Mouse (Mus musculus) intestine, embryonic 16.5 days (tissue): Measurements from ENCODE around the gene Ralb. TPM values are rescaled to one million over a fixed set of nuclear protein-coding genes. Genes with fewer than 3 reads are reported as not detected.
A peak's percentile ranks its signal among the peaks of the same experiment; 100 is the strongest.

Experiments
- ATAC-seq: fragments of 200-750 bp; cut with Nextera tagmentation; 2 replicates; pipeline ENCODE4 v1.8.0; 2017; ENCODE audit warnings: moderate TSS enrichment, moderate library complexity
- H3K27ac ChIP-seq: fragments of 300-500 bp; sonication (generic); 2 replicates; pipeline ENCODE4 v1.5.1; 2014; ENCODE audit warnings: mild to moderate bottlenecking, low read length
- H3K27me3 ChIP-seq: fragments of 300-500 bp; sonication (generic); replicated peaks from 2 replicates; pipeline ENCODE4 v1.6.1; 2014; ENCODE audit warnings: low read length, control low read depth, mixed read lengths; ENCODE audit not compliant: control insufficient read depth, insufficient read depth
- H3K36me3 ChIP-seq: fragments of 300-500 bp; sonication (generic); 2 replicates; pipeline ENCODE4 v1.6.1; 2014; ENCODE audit warnings: low read length, control low read depth; ENCODE audit not compliant: control insufficient read depth, insufficient read depth
- H3K4me1 ChIP-seq: fragments of 300-500 bp; sonication (generic); 2 replicates; pipeline ENCODE4 v1.6.1; 2014; ENCODE audit warnings: low read length, control low read depth, mixed read lengths; ENCODE audit not compliant: control insufficient read depth, insufficient read depth
- H3K4me2 ChIP-seq: fragments of 300-500 bp; sonication (generic); 2 replicates; pipeline ENCODE4 v1.6.1; 2014; ENCODE audit warnings: low read depth, low read length, control low read depth
- H3K4me3 ChIP-seq: fragments of 300-500 bp; sonication (generic); 2 replicates; pipeline ENCODE4 v1.5.1; 2014; ENCODE audit warnings: mild to moderate bottlenecking, low read length
- H3K9ac ChIP-seq: fragments of 300-500 bp; sonication (generic); 2 replicates; pipeline ENCODE4 v1.6.1; 2014; ENCODE audit warnings: low read depth, low read length
- H3K9me3 ChIP-seq: fragments of 300-500 bp; sonication (generic); 2 replicates; pipeline ENCODE4 v1.6.1; 2016; ENCODE audit warnings: low read length, control low read depth; ENCODE audit not compliant: control insufficient read depth
- WGBS: fragments of 180-500 bp; shearing (Covaris S2); extraction: QIAGEN DNeasy Blood & Tissue Kit; methylation state at CpG from one replicate; pipeline ENCODE4 v1.1.7; 2014; 5-methylcytosine and 5-hydroxymethylcytosine counted together
- polyA plus RNA-seq: library from polyadenylated mRNA; unstranded; fragments of >200 nt; fragmentation: Nextera tagmentation; extraction: Ambion mirVana; gene quantifications from 2 replicates; pipeline ENCODE4 v1.2.1, GENCODE M21; 2015

Ralb gene
- polyA plus RNA-seq, 1 experiment from 2014 or later, result 203 TPM

DNA sequence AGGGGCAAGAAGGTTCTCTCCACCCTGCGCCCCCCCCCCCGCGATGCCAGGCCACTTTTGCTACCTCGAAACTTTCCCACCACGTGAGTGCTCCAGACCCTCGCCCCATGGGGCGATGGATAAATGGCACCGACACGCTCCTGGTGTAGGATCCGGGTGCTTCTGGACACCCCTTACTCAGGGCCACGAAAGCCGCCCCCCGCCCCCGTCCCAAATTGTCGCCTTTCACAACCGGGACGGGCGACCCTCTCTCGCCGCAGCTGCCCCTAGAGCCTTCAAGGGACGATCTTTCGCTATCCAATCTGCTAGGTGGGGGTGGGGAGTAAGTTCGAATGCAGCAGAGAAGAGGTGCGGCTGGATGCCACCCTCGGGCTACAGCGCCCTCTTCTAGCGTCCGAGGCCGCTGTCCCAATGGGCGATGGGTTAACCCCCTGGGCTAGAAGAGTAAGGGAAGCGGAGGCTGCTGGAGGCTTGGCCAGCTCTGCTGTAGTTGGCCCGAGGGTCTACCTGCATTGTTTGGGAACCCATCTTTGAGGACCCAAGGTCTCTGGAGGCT lies 82.1 kb downstream of the Ralb start:
- no peaks in the 10 kb centered on the region for H3K9me3 ChIP-seq
- WGBS, result under 1% methylated on average over 31 of the region's 32 CpGs
- H3K9ac ChIP-seq, result peak overlapping the region; percentile 27; the same call in 1 of the 2 replicates
- peaks cover 21% of the 10 kb centered on the region for H3K4me1 ChIP-seq
- peak overlapping the region; percentile 100 for H3K4me2 ChIP-seq
- H3K36me3 ChIP-seq, result no peaks in the 10 kb centered on the region
- ATAC-seq, result no peak
- H3K27me3 ChIP-seq, result peaks cover 68% of the 10 kb centered on the region
- peak overlapping the region; percentile 70 for H3K4me3 ChIP-seq
- H3K27ac ChIP-seq, result no peak overlapping the region

DNA sequence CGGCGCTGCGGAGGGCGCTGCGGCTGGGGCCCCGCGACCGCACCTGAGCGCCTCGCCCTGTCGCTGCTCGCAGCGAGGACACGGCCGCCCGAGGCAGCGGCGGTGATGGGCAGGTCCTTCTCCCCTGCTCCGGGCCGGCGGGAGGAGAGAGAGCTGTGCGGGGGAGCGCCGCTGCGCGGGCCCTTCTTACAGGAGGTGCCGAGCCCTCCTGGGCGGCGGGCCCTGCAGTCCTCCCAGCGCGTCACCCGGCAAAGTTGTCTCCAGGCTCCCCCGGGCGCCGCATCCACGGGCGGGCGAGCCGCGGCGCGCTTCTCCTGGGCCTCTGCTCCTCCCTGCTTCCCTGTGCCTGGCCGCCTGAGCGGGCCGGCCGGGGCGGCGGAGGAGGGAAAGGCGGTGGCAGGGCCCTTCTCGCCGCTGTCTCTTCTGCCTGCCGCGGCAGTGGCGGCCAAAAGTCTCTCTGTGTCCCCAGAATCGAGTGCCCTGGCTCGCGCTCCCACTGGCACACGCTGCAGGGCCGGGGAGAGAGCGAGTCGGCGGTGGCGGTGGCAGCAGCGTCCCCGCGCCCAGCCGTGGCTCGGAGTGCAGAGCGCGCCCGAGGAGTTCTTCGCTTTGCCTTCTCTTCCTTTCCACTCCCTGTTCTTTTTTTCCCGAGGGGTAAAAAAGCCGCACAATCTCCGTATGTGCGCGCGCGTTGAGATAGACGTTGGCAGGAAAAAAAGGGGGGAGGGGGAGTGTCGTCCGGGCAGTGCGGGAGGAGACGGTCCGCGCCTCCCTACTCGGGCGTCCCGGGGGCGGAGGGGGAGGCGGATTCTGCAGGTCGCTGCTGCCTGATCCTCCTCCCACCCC lies 82.8 kb downstream of the Ralb start, which contains the start of gene Inhbb:
Gene Inhbb, minus strand, starts transcription at position 673 of the 846 bp plus-strand sequence.
- H3K9ac ChIP-seq, result peak within 1 kb of the TSS; percentile 63
- under 1% methylated on average over 87 of the region's 92 CpGs for WGBS
- peak within 1 kb of the TSS; percentile 100 for H3K4me2 ChIP-seq
- no peaks in the 10 kb centered on the region for H3K9me3 ChIP-seq
- H3K27me3 ChIP-seq, result peaks cover 75% of the 10 kb centered on the region
- H3K4me1 ChIP-seq, result peaks cover 21% of the 10 kb centered on the region
- ATAC-seq, result peak; percentile 46
- H3K4me3 ChIP-seq, result peak within 1 kb of the TSS; percentile 70
- H3K27ac ChIP-seq, result no peak within 1 kb of the TSS
- H3K36me3 ChIP-seq, result no peaks in the 10 kb centered on the region

DNA sequence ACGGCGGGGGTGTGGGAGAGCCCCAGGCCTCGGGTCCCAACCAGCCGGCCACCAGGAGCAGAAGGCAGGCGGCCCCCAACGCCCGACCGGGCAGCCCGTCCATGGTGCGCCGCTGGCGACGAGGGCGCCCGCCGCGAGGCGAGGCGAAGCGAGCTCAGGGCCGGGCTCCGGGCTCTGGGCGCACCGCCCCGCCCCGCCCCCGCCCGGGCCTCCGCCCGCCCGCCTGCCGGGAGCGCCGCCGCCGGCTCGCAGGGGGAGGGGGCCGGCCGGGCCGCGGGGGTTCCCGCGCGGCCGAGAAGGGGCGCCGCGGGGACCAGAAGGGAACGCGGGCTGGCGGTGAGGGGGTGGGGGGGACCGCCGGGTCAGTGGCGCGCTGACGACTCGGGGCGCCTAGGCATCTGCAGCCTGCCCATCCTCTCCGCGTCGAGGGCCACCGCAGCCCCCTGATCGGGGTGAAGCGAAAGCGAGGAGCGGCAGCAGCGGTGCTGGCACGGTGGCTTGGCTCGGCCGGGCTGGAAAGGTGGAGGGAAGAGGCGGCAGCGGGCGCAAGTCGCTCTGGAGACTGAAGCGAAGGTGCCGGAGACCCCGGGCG lies 83.5 kb downstream of the Ralb start:
- Histone ChIP-seq H3K4me2 (peak overlapping the region; percentile 100), H3K4me1 (peaks cover 21% of the 10 kb centered on the region), H3K4me3 (peak overlapping the region; percentile 70), H3K27me3 (peaks cover 82% of the 10 kb centered on the region), H3K9me3 (no peaks in the 10 kb centered on the region), H3K36me3 (no peaks in the 10 kb centered on the region), H3K9ac (peak overlapping the region; percentile 63), H3K27ac (no peak overlapping the region)
- 0% methylated on average over 42 of the region's 78 CpGs for WGBS
- ATAC-seq, result peak; percentile 82

Other genes starting within 250 kb of the Ralb start
- gene Inhbb, start 82.5 kb downstream of the Ralb start, polyA plus RNA-seq, result 0.16 and 0.18 TPM in 2 replicates
- 27.2 and 27.7 TPM in 2 replicates for gene Tmem185b, start 21.4 kb upstream of the Ralb start, polyA plus RNA-seq
- 36.3 and 36.9 TPM in 2 replicates for gene Epb41l5, start 144.2 kb upstream of the Ralb start, polyA plus RNA-seq